Mouse (Mus musculus) hindbrain, embryonic 11.5 days (tissue): ENCODE measurements around the gene Appl2. TPM values are rescaled to one million over a fixed set of nuclear protein-coding genes. Genes with fewer than 3 reads are reported as not detected.
A peak's percentile ranks its signal among the peaks of the same experiment; 100 is the strongest.

Experiments
- ATAC-seq: fragments of 200-750 bp; cut with Nextera tagmentation; 2 replicates; pipeline ENCODE4 v1.8.0; 2017; ENCODE audit warnings: mild to moderate bottlenecking, moderate TSS enrichment, moderate library complexity; ENCODE audit not compliant: low FRiP score
- DNase-seq: peaks from one replicate; pipeline ENCODE4 v3.0.0-alpha.2; 2015; ENCODE audit warnings: low spot score
- H3K27ac ChIP-seq: fragments of 300-500 bp; sonication (generic); 2 replicates; pipeline ENCODE4 v1.5.1; 2014; ENCODE audit warnings: mild to moderate bottlenecking, low read depth, low read length
- H3K27me3 ChIP-seq: fragments of 300-500 bp; sonication (generic); 2 replicates; pipeline ENCODE4 v1.6.1; 2014; ENCODE audit warnings: mild to moderate bottlenecking, low read length, moderate library complexity, mixed read lengths; ENCODE audit not compliant: control insufficient read depth, insufficient read depth
- H3K36me3 ChIP-seq: fragments of 300-500 bp; sonication (generic); 2 replicates; pipeline ENCODE4 v1.6.1; 2014; ENCODE audit warnings: mild to moderate bottlenecking, low read length, moderate library complexity, mixed read lengths; ENCODE audit not compliant: control insufficient read depth, insufficient read depth
- H3K4me1 ChIP-seq: fragments of 300-500 bp; sonication (generic); replicated peaks from 2 replicates; pipeline ENCODE4 v1.6.1; 2014; ENCODE audit warnings: low read length, mixed read lengths; ENCODE audit not compliant: control insufficient read depth, insufficient read depth
- H3K4me2 ChIP-seq: fragments of 300-500 bp; sonication (generic); replicated peaks from 2 replicates; pipeline ENCODE4 v1.6.1; 2014; ENCODE audit warnings: mild to moderate bottlenecking, low read depth, low read length
- H3K4me3 ChIP-seq: fragments of 300-500 bp; sonication (generic); 2 replicates; pipeline ENCODE4 v1.5.1; 2014; ENCODE audit warnings: low read depth, low read length
- H3K9ac ChIP-seq: fragments of 300-500 bp; sonication (generic); 2 replicates; pipeline ENCODE4 v1.6.1; 2014; ENCODE audit warnings: low read depth, low read length
- H3K9me3 ChIP-seq: fragments of 300-500 bp; sonication (generic); 2 replicates; pipeline ENCODE4 v1.6.1; 2016; ENCODE audit warnings: low read length; ENCODE audit not compliant: control insufficient read depth
- WGBS: fragments of 180-500 bp; shearing (Covaris S2); extraction: QIAGEN DNeasy Blood & Tissue Kit; methylation state at CpG from one replicate; pipeline ENCODE4 v1.1.7; 2014; 5-methylcytosine and 5-hydroxymethylcytosine counted together
- polyA plus RNA-seq: library from polyadenylated mRNA; unstranded; fragments of >200 nt; fragmentation: Nextera tagmentation; extraction: Ambion mirVana; gene quantifications from 2 replicates; pipeline ENCODE4 v1.2.1, GENCODE M21; 2014

Appl2 gene
- polyA plus RNA-seq, result 32.0 and 38.5 TPM in 2 replicates

DNA sequence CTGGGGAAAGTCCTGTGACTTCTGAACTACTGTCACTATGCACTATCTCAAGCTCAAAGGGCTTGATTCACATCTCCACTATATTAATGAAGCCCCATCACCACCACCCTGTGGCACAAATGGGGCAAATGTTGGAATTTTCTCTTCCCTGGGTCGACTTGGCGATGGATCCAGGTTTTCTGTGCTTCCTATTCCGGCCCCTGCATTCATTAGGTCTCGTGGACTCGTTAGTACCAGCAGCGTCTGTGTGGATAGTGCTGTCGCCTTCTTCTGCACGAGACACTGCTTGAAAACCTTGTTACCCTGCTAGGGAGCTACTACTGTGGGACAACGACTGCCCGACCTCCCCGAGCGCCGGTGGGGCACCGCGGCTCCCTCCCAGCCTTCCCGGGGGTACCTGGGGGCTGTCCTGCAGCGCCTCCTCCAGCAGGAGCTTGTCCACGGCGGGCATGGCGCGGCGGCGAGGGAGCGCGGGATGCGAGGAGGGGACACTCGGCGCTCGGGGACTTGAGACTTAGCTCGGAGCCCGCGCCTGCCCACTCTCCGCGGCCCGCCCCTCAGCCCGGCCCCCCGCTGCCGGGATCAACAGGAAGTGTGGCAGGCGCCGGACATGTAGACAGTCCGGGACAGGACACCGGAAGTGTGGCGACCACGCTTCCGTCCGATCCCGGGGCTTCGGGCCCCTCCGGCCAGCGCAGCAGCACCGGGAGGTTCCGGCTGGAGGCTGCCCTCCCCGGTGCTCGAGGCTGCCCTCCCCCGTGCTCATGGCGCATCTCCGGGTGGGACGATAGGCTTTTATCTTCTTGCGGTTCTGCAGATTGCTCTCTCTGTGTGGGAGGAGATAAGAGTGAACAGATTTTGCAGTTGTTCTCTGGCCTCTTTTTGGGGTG, at the start of gene Appl2:
TSS of gene Appl2 (minus strand) at position 608 of the 890 bp plus-strand sequence.
- WGBS, result under 1% methylated on average over 47 of the region's 59 CpGs
- H3K4me1 ChIP-seq, result peaks cover 3% of the 10 kb centered on the region; the same call in 1 of the 2 replicates

DNA sequence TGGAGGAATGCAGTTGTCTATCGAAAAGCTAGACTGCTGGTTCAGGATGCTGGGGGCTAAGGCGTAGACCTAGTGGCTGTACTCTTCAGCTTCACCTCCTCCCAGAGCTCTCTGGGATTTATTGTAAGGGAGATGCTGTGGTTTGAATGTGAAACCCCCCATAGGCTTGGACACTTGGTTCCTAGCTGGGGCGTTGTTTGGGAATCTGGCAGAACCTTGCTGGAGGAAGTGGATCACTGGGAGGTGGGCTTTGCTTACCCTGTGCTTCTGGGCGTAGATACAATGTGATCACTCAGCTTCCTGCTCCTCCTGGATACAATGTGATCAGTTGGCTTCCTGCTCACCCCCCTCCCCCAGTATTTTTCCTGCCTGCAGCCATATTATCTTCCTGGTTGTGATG, 47.7 kb upstream of the Appl2 start:
- 86% methylated on average over 4 of the region's 4 CpGs for WGBS

More for the DNA sequence above, at the start of gene Appl2:
- Histone ChIP-seq H3K4me3 (peak within 1 kb of the TSS; percentile 53), H3K36me3 (no peaks in the 10 kb centered on the region), H3K9me3 (no peaks in the 10 kb centered on the region), H3K27ac (peak within 1 kb of the TSS; percentile 72; the same call in 1 of the 2 replicates), H3K27me3 (no peaks in the 10 kb centered on the region), H3K4me2 (peak within 1 kb of the TSS; percentile 62), H3K9ac (peak within 1 kb of the TSS; percentile 66)
- DNase-seq (peak; percentile 90), ATAC-seq (peak; percentile 96)

GRCm38 (mm10) chr10:83692175-83692895, 43.8 kb upstream of the Appl2 start:
- H3K36me3 ChIP-seq, result no peaks in the 10 kb centered on the region

More for the DNA sequence above, 47.7 kb upstream of the Appl2 start:
- Histone ChIP-seq H3K27me3 (no peaks in the 10 kb centered on the region), H3K4me3 (no peak overlapping the region), H3K36me3 (no peaks in the 10 kb centered on the region), H3K9me3 (no peaks in the 10 kb centered on the region), H3K9ac (no peak overlapping the region), H3K4me1 (no peaks in the 10 kb centered on the region), H3K27ac (no peak overlapping the region), H3K4me2 (no peak overlapping the region)
- DNase-seq (no peak), ATAC-seq (no peak)

DNA sequence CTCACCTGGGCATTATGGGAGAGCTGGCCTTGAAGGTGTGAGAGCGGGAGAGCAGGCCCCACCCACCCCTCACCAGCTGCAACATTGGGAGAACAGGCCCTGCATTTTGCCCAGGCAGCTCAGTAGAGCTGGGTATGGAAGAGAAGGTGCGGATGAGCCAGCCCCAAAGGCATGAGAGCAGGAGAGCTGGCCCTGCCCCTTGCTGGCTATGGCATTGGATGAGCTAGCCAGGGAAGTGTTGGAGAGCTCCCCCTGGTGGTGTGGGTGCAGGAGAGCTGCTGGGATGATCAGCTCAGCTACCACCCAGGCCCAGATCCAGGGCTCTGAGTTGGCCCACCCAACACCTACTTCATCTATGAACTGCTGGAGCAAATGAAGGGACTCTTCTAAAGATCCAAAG, 39.7 kb upstream of the Appl2 start:
- H3K4me2 ChIP-seq, result no peak overlapping the region
- H3K4me1 ChIP-seq, result no peaks in the 10 kb centered on the region
- DNase-seq (no peak), ATAC-seq (no peak)
- WGBS, result 82% methylated on average over 2 of the region's 2 CpGs
- H3K9ac ChIP-seq, result no peak overlapping the region
- H3K36me3 ChIP-seq, result no peaks in the 10 kb centered on the region
- no peaks in the 10 kb centered on the region for H3K9me3 ChIP-seq
- H3K27ac ChIP-seq, result no peak overlapping the region
- no peak overlapping the region for H3K4me3 ChIP-seq
- no peaks in the 10 kb centered on the region for H3K27me3 ChIP-seq

More at GRCm38 (mm10) chr10:83692175-83692895, 43.8 kb upstream of the Appl2 start:
- Histone ChIP-seq H3K27ac (no peak overlapping the region), H3K9me3 (no peaks in the 10 kb centered on the region), H3K4me2 (no peak overlapping the region), H3K4me3 (no peak overlapping the region), H3K27me3 (no peaks in the 10 kb centered on the region), H3K9ac (no peak overlapping the region), H3K4me1 (no peaks in the 10 kb centered on the region)
- 91% methylated on average over 11 of the region's 11 CpGs for WGBS
- DNase-seq (no peak), ATAC-seq (no peak)

DNA sequence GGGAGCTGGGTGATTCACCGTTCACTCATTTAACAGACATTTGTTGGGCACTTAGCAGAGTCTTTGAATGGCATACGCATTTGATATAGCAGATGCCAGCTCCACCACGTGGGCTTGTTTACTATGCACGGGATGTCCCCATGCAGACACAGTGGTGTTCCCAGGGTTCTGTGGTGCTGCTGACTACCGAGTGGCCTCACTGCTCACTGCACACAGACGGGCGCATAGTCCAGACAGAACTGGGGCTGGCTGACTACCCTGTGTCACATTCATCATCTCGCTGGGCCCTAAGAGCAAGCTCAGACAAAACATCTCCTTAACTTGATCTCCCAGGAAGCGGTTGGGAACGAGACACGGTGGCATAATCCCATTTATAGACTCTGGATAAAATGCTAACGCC, 32.8 kb upstream of the Appl2 start:
- no peak overlapping the region for H3K9ac ChIP-seq
- H3K9me3 ChIP-seq, result no peaks in the 10 kb centered on the region
- H3K27ac ChIP-seq, result no peak overlapping the region
- H3K27me3 ChIP-seq, result no peaks in the 10 kb centered on the region
- H3K4me2 ChIP-seq, result no peak overlapping the region
- H3K36me3 ChIP-seq, result no peaks in the 10 kb centered on the region
- no peaks in the 10 kb centered on the region for H3K4me1 ChIP-seq
- no peak for ATAC-seq
- no peak overlapping the region for H3K4me3 ChIP-seq
- no peak for DNase-seq
- 91% methylated on average over 12 of the region's 12 CpGs for WGBS

- WGBS, result 87% methylated on average over 4 of the region's 4 CpGs
- ATAC-seq (no peak), DNase-seq (no peak)
- H3K27me3 ChIP-seq, result no peaks in the 10 kb centered on the region
- H3K9ac ChIP-seq, result no peak overlapping the region
- no peak overlapping the region for H3K4me3 ChIP-seq
- no peaks in the 10 kb centered on the region for H3K9me3 ChIP-seq
- no peak overlapping the region for H3K27ac ChIP-seq
- no peaks in the 10 kb centered on the region for H3K4me1 ChIP-seq
- no peaks in the 10 kb centered on the region for H3K36me3 ChIP-seq
- H3K4me2 ChIP-seq, result no peak overlapping the region
Observed at GRCm38 (mm10) chr10:83666556-83666955, 18.0 kb upstream of the Appl2 start.

DNA sequence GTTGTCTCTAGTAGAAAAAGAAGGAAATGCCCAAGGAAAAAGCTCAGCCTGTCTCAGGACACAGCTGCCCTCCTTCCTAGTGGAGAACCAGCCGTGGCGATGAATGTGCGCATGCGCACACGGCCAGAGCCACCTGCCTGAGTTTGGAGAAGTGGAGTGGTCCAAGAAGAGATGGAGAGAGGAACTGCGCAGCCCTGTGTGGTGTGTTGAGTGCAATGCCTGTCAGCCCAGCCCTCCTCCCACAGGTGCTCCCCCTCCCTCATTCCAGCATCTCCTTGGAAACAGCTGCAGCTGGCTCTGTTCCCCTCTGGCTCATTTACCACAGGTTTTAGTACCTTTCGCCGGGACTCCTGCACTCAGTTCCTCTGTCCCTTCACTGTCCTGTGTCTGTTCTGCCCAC, 13.4 kb upstream of the Appl2 start:
- no peak overlapping the region for H3K27ac ChIP-seq
- no peaks in the 10 kb centered on the region for H3K9me3 ChIP-seq
- WGBS, result 89% methylated on average over 8 of the region's 8 CpGs
- H3K27me3 ChIP-seq, result no peaks in the 10 kb centered on the region
- no peak for ATAC-seq
- no peak overlapping the region for H3K9ac ChIP-seq
- no peak overlapping the region for H3K4me2 ChIP-seq
- H3K4me3 ChIP-seq, result no peak overlapping the region
- DNase-seq, result no peak
- no peaks in the 10 kb centered on the region for H3K4me1 ChIP-seq
- H3K36me3 ChIP-seq, result no peaks in the 10 kb centered on the region

GRCm38 (mm10) chr10:83660605-83661004, 12.1 kb upstream of the Appl2 start:
- no peaks in the 10 kb centered on the region for H3K4me1 ChIP-seq
- no peak overlapping the region for H3K4me3 ChIP-seq
- DNase-seq (no peak), ATAC-seq (no peak)
- no peak overlapping the region for H3K4me2 ChIP-seq
- H3K36me3 ChIP-seq, result no peaks in the 10 kb centered on the region
- H3K27ac ChIP-seq, result no peak overlapping the region
- H3K9me3 ChIP-seq, result no peaks in the 10 kb centered on the region
- WGBS, result 71% methylated on average over 4 of the region's 4 CpGs
- H3K9ac ChIP-seq, result no peak overlapping the region
- H3K27me3 ChIP-seq, result no peaks in the 10 kb centered on the region
